Mouse (Mus musculus) cerebellum, adult (tissue): ENCODE data around the gene Plekha4.

Experiments
- ATAC-seq: cut with Nextera tagmentation; 2 replicates; pipeline ENCODE4 v1.9.2; 2017; ENCODE audit warnings: mild to moderate bottlenecking, moderate library complexity, mixed read lengths; ENCODE audit not compliant: insufficient number of reproducible peaks, low FRiP score, low TSS enrichment

Plekha4 gene

DNA sequence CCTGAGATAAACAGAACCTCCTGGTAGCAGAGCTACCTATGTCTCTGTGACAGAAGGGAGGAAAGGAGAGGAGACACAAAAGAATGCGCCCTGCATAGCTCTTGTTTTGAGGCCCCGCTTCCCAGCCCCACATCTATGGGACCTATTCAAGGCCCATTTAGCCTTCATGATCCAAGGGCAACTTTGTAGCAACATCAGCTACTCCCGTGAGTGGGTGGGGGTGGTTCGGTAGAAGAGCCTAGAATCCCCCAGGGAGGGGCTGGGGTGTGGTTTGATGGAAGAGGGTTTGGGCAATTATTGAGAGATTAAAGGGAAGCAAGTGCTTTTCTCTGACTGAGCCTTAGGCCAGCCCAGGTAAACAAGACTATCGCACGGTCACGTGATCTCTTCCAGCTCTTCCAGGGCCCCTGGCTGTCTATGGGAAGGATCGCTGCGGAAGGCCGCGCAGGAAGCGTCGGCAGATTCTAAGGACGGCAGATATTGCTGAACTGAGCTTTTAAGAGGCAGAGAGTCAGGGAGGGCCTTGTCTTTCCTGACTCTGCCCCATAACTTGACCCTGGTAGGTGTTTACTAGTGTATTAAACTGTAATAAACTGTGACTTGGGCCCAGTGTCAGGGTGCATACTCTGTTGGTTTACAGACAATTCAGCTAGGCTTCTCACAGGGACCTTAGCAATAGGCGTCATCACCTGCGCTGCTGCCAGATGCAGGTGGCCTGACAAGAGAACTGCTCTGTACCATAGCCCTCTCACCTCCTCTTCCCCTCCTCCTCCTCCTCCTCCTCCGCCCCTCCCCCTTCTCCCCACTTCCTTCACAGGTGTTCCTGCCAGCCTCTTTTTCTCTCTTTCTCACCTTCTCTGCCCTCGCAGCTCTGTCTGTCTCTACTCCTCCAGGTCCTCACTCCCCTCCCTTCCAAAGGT lies 73.1 kb downstream of the Plekha4 start:
- ATAC-seq: no peak
